Mouse (Mus musculus) E14TG2a.4 (cell line): ENCODE results near the gene Lrrc15.

Experiments used
- CTCF ChIP-seq: conservative IDR thresholded peaks from 2 replicates; pipeline ENCODE4 v1.5.1; 2014; ENCODE audit warnings: low read length
- NANOG ChIP-seq: IDR thresholded peaks from 2 replicates; pipeline ENCODE4 v1.6.1; 2014; ENCODE audit warnings: borderline replicate concordance, low read length, mixed read lengths

GRCm38 (mm10) chr16:30221161-30221782 is 61.8 kb downstream of the Lrrc15 start:
- no peak for TF ChIP-seq CTCF
- TF ChIP-seq NANOG, result no peak
